Mouse (Mus musculus): ENCODE results near the gene Gpatch4. TPM values are rescaled to one million over a fixed set of nuclear protein-coding genes. Genes with fewer than 3 reads are reported as not detected.

Gene Gpatch4
- polyA plus RNA-seq, 1 experiment from 2014 or later: 34.9 TPM

DNA sequence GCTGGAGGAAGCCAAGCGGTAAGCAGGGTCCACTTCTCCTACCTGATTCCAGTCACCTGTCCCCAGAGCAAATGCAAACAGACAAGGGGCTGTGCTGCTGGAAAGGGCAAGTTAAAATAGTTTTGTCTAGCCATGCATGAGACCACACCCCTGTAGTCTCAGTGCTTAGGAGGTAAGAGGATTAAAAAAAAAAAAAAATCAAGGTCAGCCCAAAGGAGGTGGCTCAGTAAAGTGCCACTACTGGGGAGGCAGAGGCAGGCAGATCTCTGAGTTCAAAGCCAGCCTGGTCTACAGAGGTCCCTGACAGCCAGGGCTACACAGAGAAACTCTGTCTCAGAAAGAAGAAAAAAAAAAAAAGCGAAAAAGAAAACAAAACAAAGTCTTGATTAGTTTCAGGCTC, 41.1 kb downstream of the Gpatch4 start:
- no peak for ATAC-seq
- Histone ChIP-seq H3K27ac (ENCODE audit: low read depth, low read length) (no peak overlapping the region), H3K9me3 (ENCODE audit: control insufficient read depth, low read length) (no peaks in the 10 kb centered on the region), H3K4me2 (ENCODE audit: low read length) (no peak overlapping the region), H3K9ac (ENCODE audit: low read depth, low read length) (no peak overlapping the region), H3K4me1 (ENCODE audit: control insufficient read depth, insufficient read depth, low read depth, low read length) (peaks cover 8% of the 10 kb centered on the region), H3K27me3 (replicated peaks; ENCODE audit: control insufficient read depth, insufficient read depth, low read length) (no peaks in the 10 kb centered on the region), H3K4me3 (ENCODE audit: low read length) (no peak overlapping the region), H3K36me3 (ENCODE audit: control insufficient read depth, insufficient read depth, low read length) (no peaks in the 10 kb centered on the region)
- 92% methylated on average over 2 of the region's 2 CpGs for WGBS

DNA sequence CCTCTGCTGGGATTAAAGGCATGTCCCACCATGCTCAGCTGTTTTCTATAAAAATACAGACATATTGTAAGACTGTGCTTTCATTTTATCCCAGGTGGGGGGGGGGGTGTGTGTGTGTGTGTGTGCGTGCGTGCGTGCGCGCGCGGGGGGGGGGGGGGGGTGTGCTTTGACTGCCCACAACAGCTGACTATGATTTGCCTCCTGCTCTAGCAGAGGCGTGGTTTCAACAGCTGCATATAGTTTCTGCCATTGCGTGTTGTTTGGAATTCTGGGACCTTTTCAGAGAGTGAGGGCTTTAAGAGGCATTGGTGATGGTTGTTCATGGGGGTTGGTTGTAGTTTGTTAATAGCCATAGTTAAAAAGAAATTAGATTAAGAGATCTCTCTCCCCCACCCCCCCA, 42.6 kb downstream of the Gpatch4 start:
- no peak for ATAC-seq
- H3K4me2 ChIP-seq (ENCODE audit: low read length): no peak overlapping the region
- no peak overlapping the region for H3K9ac ChIP-seq (ENCODE audit: low read depth, low read length)
- no peaks in the 10 kb centered on the region for H3K36me3 ChIP-seq (ENCODE audit: control insufficient read depth, insufficient read depth, low read length)
- no peak overlapping the region for H3K4me3 ChIP-seq (ENCODE audit: low read length)
- H3K27me3 ChIP-seq (replicated peaks; ENCODE audit: control insufficient read depth, insufficient read depth, low read length): no peaks in the 10 kb centered on the region
- H3K9me3 ChIP-seq (ENCODE audit: control insufficient read depth, low read length): no peaks in the 10 kb centered on the region
- H3K27ac ChIP-seq (ENCODE audit: low read depth, low read length): no peak overlapping the region
- 97% methylated on average over 5 of the region's 9 CpGs for WGBS
- peaks cover 8% of the 10 kb centered on the region for H3K4me1 ChIP-seq (ENCODE audit: control insufficient read depth, insufficient read depth, low read depth, low read length)

GRCm38 (mm10) chr3:88087688-88088087, 44.8 kb downstream of the Gpatch4 start:
- H3K9me3 ChIP-seq (ENCODE audit: control insufficient read depth, low read length): no peaks in the 10 kb centered on the region
- H3K4me1 ChIP-seq (ENCODE audit: control insufficient read depth, insufficient read depth, low read depth, low read length): peaks cover under 1% of the 10 kb centered on the region; the same call in 1 of the 2 replicates
- H3K4me3 ChIP-seq (ENCODE audit: low read length): no peak overlapping the region
- no peak for ATAC-seq
- 71% methylated on average over 1 of the region's 1 CpGs for WGBS
- no peaks in the 10 kb centered on the region for H3K27me3 ChIP-seq (replicated peaks; ENCODE audit: control insufficient read depth, insufficient read depth, low read length)
- no peak overlapping the region for H3K9ac ChIP-seq (ENCODE audit: low read depth, low read length)
- H3K4me2 ChIP-seq (ENCODE audit: low read length): no peak overlapping the region
- no peaks in the 10 kb centered on the region for H3K36me3 ChIP-seq (ENCODE audit: control insufficient read depth, insufficient read depth, low read length)
- no peak overlapping the region for H3K27ac ChIP-seq (ENCODE audit: low read depth, low read length)

DNA sequence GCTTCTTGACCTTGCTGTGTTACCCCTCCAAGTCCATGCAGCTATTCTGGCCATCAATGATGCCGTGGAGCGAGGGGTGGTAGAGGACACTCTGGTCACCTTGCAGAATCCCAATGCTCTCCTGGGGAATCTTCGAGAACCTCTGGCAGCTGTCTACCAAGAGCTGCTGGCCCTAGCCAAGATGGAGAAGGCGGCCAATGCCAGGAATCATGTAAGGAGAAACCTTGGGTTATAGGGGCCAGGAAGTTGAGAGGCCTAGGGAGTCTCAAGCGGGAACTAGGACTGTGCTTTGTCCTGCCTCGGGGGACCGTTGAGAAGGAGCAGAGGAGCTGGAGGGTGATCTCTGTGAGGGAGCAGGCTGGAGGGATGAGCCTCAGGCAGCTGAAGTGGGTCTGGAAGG, 47.2 kb downstream of the Gpatch4 start:
- Histone ChIP-seq H3K27ac (ENCODE audit: low read depth, low read length) (no peak overlapping the region), H3K4me2 (ENCODE audit: low read length) (no peak overlapping the region), H3K9ac (ENCODE audit: low read depth, low read length) (no peak overlapping the region), H3K36me3 (ENCODE audit: control insufficient read depth, insufficient read depth, low read length) (no peaks in the 10 kb centered on the region), H3K9me3 (ENCODE audit: control insufficient read depth, low read length) (no peaks in the 10 kb centered on the region), H3K4me3 (ENCODE audit: low read length) (no peak overlapping the region), H3K4me1 (ENCODE audit: control insufficient read depth, insufficient read depth, low read depth, low read length) (no peaks in the 10 kb centered on the region), H3K27me3 (replicated peaks; ENCODE audit: control insufficient read depth, insufficient read depth, low read length) (no peaks in the 10 kb centered on the region)
- no peak for ATAC-seq
- WGBS: 94% methylated on average over 7 of the region's 7 CpGs

- Histone ChIP-seq H3K9me3 (ENCODE audit: control insufficient read depth, low read length) (no peaks in the 10 kb centered on the region), H3K4me1 (ENCODE audit: control insufficient read depth, insufficient read depth, low read depth, low read length) (no peaks in the 10 kb centered on the region), H3K27ac (ENCODE audit: low read depth, low read length) (no peak overlapping the region), H3K9ac (ENCODE audit: low read depth, low read length) (no peak overlapping the region), H3K36me3 (ENCODE audit: control insufficient read depth, insufficient read depth, low read length) (no peaks in the 10 kb centered on the region), H3K27me3 (replicated peaks; ENCODE audit: control insufficient read depth, insufficient read depth, low read length) (no peaks in the 10 kb centered on the region), H3K4me3 (ENCODE audit: low read length) (no peak overlapping the region), H3K4me2 (ENCODE audit: low read length) (no peak overlapping the region)
- 97% methylated on average over 6 of the region's 6 CpGs for WGBS
- no peak for ATAC-seq
Measured at GRCm38 (mm10) chr3:88090616-88091015, 47.7 kb downstream of the Gpatch4 start.

GRCm38 (mm10) chr3:88094126-88094525, 51.2 kb downstream of the Gpatch4 start:
- no peak overlapping the region for H3K9ac ChIP-seq (ENCODE audit: low read depth, low read length)
- ATAC-seq: peak; percentile 42
- H3K4me1 ChIP-seq (ENCODE audit: control insufficient read depth, insufficient read depth, low read depth, low read length): no peaks in the 10 kb centered on the region
- no peak overlapping the region for H3K4me2 ChIP-seq (ENCODE audit: low read length)
- no peaks in the 10 kb centered on the region for H3K9me3 ChIP-seq (ENCODE audit: control insufficient read depth, low read length)
- H3K27me3 ChIP-seq (replicated peaks; ENCODE audit: control insufficient read depth, insufficient read depth, low read length): no peaks in the 10 kb centered on the region
- no peaks in the 10 kb centered on the region for H3K36me3 ChIP-seq (ENCODE audit: control insufficient read depth, insufficient read depth, low read length)
- no peak overlapping the region for H3K27ac ChIP-seq (ENCODE audit: low read depth, low read length)
- 66% methylated on average over 5 of the region's 5 CpGs for WGBS
- H3K4me3 ChIP-seq (ENCODE audit: low read length): no peak overlapping the region

DNA sequence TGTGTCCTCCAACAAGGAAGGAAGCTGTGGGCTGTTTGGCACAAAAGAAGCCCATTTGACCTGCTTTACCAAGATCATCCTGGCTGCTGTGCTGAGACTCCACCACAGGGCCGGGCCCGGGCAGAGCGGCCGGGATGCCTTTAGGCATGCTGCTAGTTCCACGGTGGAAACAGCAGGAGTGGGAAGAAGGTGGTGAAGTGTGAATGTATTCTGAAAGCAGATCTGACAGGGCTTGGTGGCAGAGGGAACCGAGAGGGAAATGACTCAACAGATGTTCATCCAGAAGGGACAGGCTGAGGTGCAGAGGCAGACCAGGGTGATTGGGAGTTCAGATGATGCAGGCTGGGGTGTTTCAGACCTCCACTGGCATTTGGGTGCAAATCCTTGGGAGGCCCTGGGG, 54.8 kb downstream of the Gpatch4 start:
- H3K4me3 ChIP-seq (ENCODE audit: low read length): no peak overlapping the region
- H3K9ac ChIP-seq (ENCODE audit: low read depth, low read length): no peak overlapping the region
- H3K4me1 ChIP-seq (ENCODE audit: control insufficient read depth, insufficient read depth, low read depth, low read length): no peaks in the 10 kb centered on the region
- no peaks in the 10 kb centered on the region for H3K27me3 ChIP-seq (replicated peaks; ENCODE audit: control insufficient read depth, insufficient read depth, low read length)
- no peaks in the 10 kb centered on the region for H3K9me3 ChIP-seq (ENCODE audit: control insufficient read depth, low read length)
- H3K36me3 ChIP-seq (ENCODE audit: control insufficient read depth, insufficient read depth, low read length): no peaks in the 10 kb centered on the region
- H3K27ac ChIP-seq (ENCODE audit: low read depth, low read length): no peak overlapping the region
- no peak for ATAC-seq
- 88% methylated on average over 6 of the region's 6 CpGs for WGBS
- H3K4me2 ChIP-seq (ENCODE audit: low read length): no peak overlapping the region

GRCm38 (mm10) chr3:88100251-88100650, 57.3 kb downstream of the Gpatch4 start:
- Histone ChIP-seq H3K4me2 (ENCODE audit: low read length) (no peak overlapping the region), H3K4me3 (ENCODE audit: low read length) (no peak overlapping the region), H3K27me3 (replicated peaks; ENCODE audit: control insufficient read depth, insufficient read depth, low read length) (no peaks in the 10 kb centered on the region), H3K9me3 (ENCODE audit: control insufficient read depth, low read length) (no peaks in the 10 kb centered on the region), H3K27ac (ENCODE audit: low read depth, low read length) (no peak overlapping the region), H3K4me1 (ENCODE audit: control insufficient read depth, insufficient read depth, low read depth, low read length) (no peaks in the 10 kb centered on the region), H3K9ac (ENCODE audit: low read depth, low read length) (no peak overlapping the region), H3K36me3 (ENCODE audit: control insufficient read depth, insufficient read depth, low read length) (no peaks in the 10 kb centered on the region)
- 73% methylated on average over 3 of the region's 3 CpGs for WGBS
- no peak for ATAC-seq

- no peaks in the 10 kb centered on the region for H3K9me3 ChIP-seq (ENCODE audit: control insufficient read depth, low read length)
- no peak overlapping the region for H3K27ac ChIP-seq (ENCODE audit: low read depth, low read length)
- ATAC-seq: no peak
- no peaks in the 10 kb centered on the region for H3K27me3 ChIP-seq (replicated peaks; ENCODE audit: control insufficient read depth, insufficient read depth, low read length)
- WGBS: 94% methylated on average over 7 of the region's 7 CpGs
- H3K4me1 ChIP-seq (ENCODE audit: control insufficient read depth, insufficient read depth, low read depth, low read length): no peaks in the 10 kb centered on the region
- no peaks in the 10 kb centered on the region; the same call in 1 of the 2 replicates for H3K36me3 ChIP-seq (ENCODE audit: control insufficient read depth, insufficient read depth, low read length)
- H3K4me3 ChIP-seq (ENCODE audit: low read length): no peak overlapping the region
- no peak overlapping the region for H3K9ac ChIP-seq (ENCODE audit: low read depth, low read length)
- H3K4me2 ChIP-seq (ENCODE audit: low read length): no peak overlapping the region
Measured at GRCm38 (mm10) chr3:88101736-88102135, 58.8 kb downstream of the Gpatch4 start.

- WGBS: 93% methylated on average over 6 of the region's 6 CpGs
- Histone ChIP-seq H3K36me3 (ENCODE audit: control insufficient read depth, insufficient read depth, low read length) (no peaks in the 10 kb centered on the region; the same call in 1 of the 2 replicates), H3K4me3 (ENCODE audit: low read length) (no peak overlapping the region), H3K4me1 (ENCODE audit: control insufficient read depth, insufficient read depth, low read depth, low read length) (no peaks in the 10 kb centered on the region), H3K27ac (ENCODE audit: low read depth, low read length) (no peak overlapping the region), H3K4me2 (ENCODE audit: low read length) (no peak overlapping the region), H3K9ac (ENCODE audit: low read depth, low read length) (no peak overlapping the region), H3K9me3 (ENCODE audit: control insufficient read depth, low read length) (no peaks in the 10 kb centered on the region), H3K27me3 (replicated peaks; ENCODE audit: control insufficient read depth, insufficient read depth, low read length) (no peaks in the 10 kb centered on the region)
- no peak for ATAC-seq
Measured at GRCm38 (mm10) chr3:88102196-88102595, 59.3 kb downstream of the Gpatch4 start.

All from hindbrain, embryonic 16.5 days (tissue).